Mouse (Mus musculus) lung, embryonic 14.5 days (tissue): Measurements from ENCODE around the gene Wbp1. TPM values are rescaled to one million over a fixed set of nuclear protein-coding genes. Genes with fewer than 3 reads are reported as not detected.
A peak's percentile ranks its signal among the peaks of the same experiment; 100 is the strongest.
"Not testable (repeated sequence)": the region's sequence is repeated elsewhere in the genome, so short reads cannot be mapped to it uniquely, and the experiment has no call there.

ENCODE experiments used
- ATAC-seq: fragments of 200-750 bp; cut with Nextera tagmentation; 2 replicates; pipeline ENCODE4 v1.8.0; 2017; ENCODE audit warnings: mild to moderate bottlenecking, moderate TSS enrichment, moderate library complexity; ENCODE audit not compliant: insufficient read depth
- DNase-seq: peaks from one replicate; pipeline ENCODE4 v3.0.0-alpha.2; 2015
- H3K27ac ChIP-seq: fragments of 300-500 bp; sonication (generic); 2 replicates; pipeline ENCODE4 v1.5.1; 2014; ENCODE audit warnings: low read depth, mild to moderate bottlenecking, moderate library complexity
- H3K27me3 ChIP-seq: fragments of 300-500 bp; sonication (generic); 2 replicates; pipeline ENCODE4 v1.6.1; 2014; ENCODE audit warnings: low read length, control low read depth; ENCODE audit not compliant: insufficient read depth
- H3K36me3 ChIP-seq: fragments of 300-500 bp; sonication (generic); 2 replicates; pipeline ENCODE4 v1.6.1; 2014; ENCODE audit warnings: control low read depth; ENCODE audit not compliant: insufficient read depth
- H3K4me1 ChIP-seq: fragments of 300-500 bp; sonication (generic); 2 replicates; pipeline ENCODE4 v1.6.1; 2014; ENCODE audit warnings: antibody characterized with exemption, control low read depth; ENCODE audit not compliant: insufficient read depth
- H3K4me2 ChIP-seq: fragments of 300-500 bp; sonication (generic); 2 replicates; pipeline ENCODE4 v1.6.1; 2014; ENCODE audit warnings: mild to moderate bottlenecking
- H3K4me3 ChIP-seq: fragments of 300-500 bp; sonication (generic); 2 replicates; pipeline ENCODE4 v1.5.1; 2014; ENCODE audit warnings: low read depth, low read length
- H3K9ac ChIP-seq: fragments of 300-500 bp; sonication (generic); 2 replicates; pipeline ENCODE4 v1.6.1; 2014
- H3K9me3 ChIP-seq: fragments of 300-500 bp; sonication (generic); 2 replicates; pipeline ENCODE4 v1.6.1; 2016; ENCODE audit warnings: low read depth, low read length, control low read depth
- CTCF ChIP-seq: IDR thresholded peaks from 2 replicates; pipeline ENCODE4 v1.5.1; 2016; ENCODE audit warnings: antibody characterized with exemption, low read depth
- WGBS: fragments of 180-500 bp; shearing (Covaris S2); extraction: QIAGEN DNeasy Blood & Tissue Kit; methylation state at CpG from one replicate; pipeline ENCODE4 v1.1.7; 2014; 5-methylcytosine and 5-hydroxymethylcytosine counted together
- polyA plus RNA-seq: library from polyadenylated mRNA; unstranded; fragments of >200 nt; fragmentation: Nextera tagmentation; extraction: Ambion mirVana; gene quantifications from 2 replicates; pipeline ENCODE4 v1.2.1, GENCODE M21; 2014

Gene Wbp1
- polyA plus RNA-seq, 1 experiment from 2014 or later: 91.5 TPM

DNA sequence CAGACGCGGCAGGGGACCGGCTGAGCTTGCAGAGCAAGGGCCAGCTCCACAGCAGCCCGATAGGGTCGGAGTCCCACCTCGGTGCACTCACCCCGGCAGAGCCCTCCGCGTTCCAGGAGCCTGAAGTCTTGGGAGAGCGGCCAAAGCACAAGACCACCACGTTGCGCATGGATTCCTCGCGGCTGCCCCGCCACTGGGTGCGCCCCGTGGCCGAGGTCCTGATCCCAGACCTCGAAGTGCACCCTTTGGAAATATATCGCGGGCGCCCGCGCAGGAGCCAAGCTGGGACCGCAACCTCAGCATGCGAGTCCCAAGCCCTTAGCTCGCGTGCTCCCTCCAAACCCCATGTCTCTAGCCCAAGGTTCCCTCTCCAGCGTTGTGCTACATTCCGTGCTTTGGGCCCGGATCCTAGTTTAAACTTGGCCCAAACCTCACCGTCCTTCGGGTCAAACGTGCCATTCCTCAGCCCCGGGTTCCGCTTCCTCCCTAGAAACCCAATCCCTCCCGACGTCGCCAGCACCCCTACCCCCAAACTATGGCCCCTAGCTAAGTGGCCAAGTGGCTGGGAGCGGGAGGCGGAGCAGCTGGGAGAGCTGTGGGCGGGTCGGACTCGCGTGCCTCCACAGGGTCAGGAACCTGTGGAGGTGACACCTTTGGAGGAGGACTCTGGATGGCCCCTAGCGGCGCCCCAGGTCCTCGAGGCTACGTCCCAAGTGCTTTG lies 40.7 kb upstream of the Wbp1 start:
- Histone ChIP-seq H3K9ac (peak overlapping the region; percentile 44), H3K27ac (no peak overlapping the region), H3K27me3 (peaks cover 28% of the 10 kb centered on the region), H3K4me3 (peak overlapping the region; percentile 40), H3K36me3 (no peaks in the 10 kb centered on the region), H3K4me2 (peak overlapping the region; percentile 82), H3K9me3 (no peaks in the 10 kb centered on the region), H3K4me1 (peaks cover 16% of the 10 kb centered on the region)
- 1% methylated on average over 49 of the region's 49 CpGs for WGBS
- no peak for TF ChIP-seq CTCF
- 0 out of 2 replicates have a peak, but pooled peaks have one; percentile 10 for ATAC-seq
- peak; percentile 46 for DNase-seq

DNA sequence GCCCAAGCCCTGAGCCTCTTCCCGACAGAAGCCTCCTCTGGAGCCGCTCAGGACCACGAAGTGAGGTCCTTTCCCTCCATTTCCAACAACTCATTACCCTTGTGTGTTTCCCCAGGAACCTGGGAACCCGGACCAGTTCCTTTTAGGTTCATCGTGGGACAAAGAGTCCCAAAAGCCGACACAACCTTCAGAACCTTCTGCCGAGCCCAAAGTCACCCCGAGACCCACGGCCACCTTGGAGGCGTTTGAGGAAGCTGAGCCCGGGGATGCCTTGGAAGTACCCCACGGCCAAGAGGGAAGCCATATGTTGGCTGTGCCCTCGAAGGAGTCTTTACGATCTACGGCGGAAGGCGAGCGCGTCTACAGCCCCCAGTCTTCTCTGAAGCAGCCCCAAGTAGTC lies 40.1 kb upstream of the Wbp1 start:
- Histone ChIP-seq H3K4me3 (peak overlapping the region; percentile 40), H3K4me1 (peaks cover 10% of the 10 kb centered on the region; the same call in 1 of the 2 replicates), H3K27me3 (peaks cover 28% of the 10 kb centered on the region), H3K4me2 (peak overlapping the region; percentile 82), H3K36me3 (no peaks in the 10 kb centered on the region), H3K9ac (peak overlapping the region; percentile 44), H3K27ac (no peak overlapping the region), H3K9me3 (no peaks in the 10 kb centered on the region)
- DNase-seq: no peak
- 10% methylated on average over 19 of the region's 19 CpGs for WGBS
- no peak for ATAC-seq
- no peak for TF ChIP-seq CTCF

DNA sequence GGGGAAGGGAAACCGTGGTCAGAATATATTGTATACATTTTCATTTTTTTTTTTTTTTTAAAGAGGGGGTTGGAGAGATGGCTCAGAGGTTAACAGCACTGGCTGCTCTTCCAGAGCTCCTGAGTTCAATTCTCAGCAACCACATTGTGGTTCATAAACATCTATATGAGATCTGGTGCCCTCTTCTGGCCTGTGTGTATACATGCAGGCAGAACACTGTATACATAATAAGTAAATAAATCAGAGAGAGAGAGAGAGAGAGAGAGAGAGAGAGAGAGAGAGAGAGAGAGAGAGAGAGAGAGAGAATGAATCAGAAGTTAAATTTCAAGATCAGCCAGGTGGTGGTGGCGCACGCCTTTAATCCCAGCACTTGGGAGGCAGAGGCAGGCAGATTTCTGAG lies 38.1 kb upstream of the Wbp1 start:
- peaks cover 28% of the 10 kb centered on the region for H3K27me3 ChIP-seq
- H3K9me3 ChIP-seq, H3K9ac ChIP-seq, H3K4me1 ChIP-seq, H3K36me3 ChIP-seq, H3K4me3 ChIP-seq, H3K27ac ChIP-seq, ATAC-seq, H3K4me2 ChIP-seq: not testable (repeated sequence)
- 27% methylated on average over 3 of the region's 3 CpGs for WGBS
- peak; percentile 89 for DNase-seq
- TF ChIP-seq CTCF: peak; percentile 68

DNA sequence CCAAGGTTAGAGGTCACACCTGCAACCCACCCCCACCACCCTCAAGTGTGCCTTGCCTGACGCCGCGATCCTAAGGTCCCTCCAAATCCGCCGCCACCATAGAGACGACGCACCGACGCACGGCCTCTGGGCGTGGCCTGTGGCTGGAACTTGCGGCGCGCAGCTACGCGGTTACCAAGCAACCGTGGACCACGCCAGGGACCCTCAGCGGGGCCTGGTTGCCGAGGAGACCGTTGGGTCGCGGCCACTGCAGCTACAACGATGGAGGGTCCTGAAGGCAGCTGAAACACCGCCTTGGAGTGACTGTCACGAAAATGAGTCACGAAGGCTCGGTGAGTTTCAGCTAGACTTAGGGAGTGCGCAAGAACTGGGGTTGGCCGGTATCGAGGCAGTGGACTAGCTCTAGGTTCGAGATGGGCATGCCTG lies 34.9 kb upstream of the Wbp1 start, which contains the start of the genes Wdr54 and 1700003E16Rik:
Gene Wdr54 (minus strand): TSS at position 139 of the 426 bp plus-strand sequence.
Gene 1700003E16Rik (plus strand): TSS at position 146 of the 426 bp plus-strand sequence.
- H3K27ac ChIP-seq: 0 out of 2 replicates have a peak within 1 kb of the TSS, but pooled peaks have one; percentile 12
- peaks cover 22% of the 10 kb centered on the region for H3K36me3 ChIP-seq
- H3K4me2 ChIP-seq: peak within 1 kb of the TSS; percentile 87
- peak within 1 kb of the TSS; percentile 41 for H3K9ac ChIP-seq
- H3K27me3 ChIP-seq: peaks cover 8% of the 10 kb centered on the region
- WGBS: under 1% methylated on average over 32 of the region's 32 CpGs
- H3K9me3 ChIP-seq: no peaks in the 10 kb centered on the region
- ATAC-seq (peak; percentile 86), DNase-seq (peak; percentile 90)
- 0 out of 2 replicates have a peak, but pooled peaks cover 4% of the 10 kb centered on the region for H3K4me1 ChIP-seq
- no peak for TF ChIP-seq CTCF
- peak within 1 kb of the TSS; percentile 57 for H3K4me3 ChIP-seq

DNA sequence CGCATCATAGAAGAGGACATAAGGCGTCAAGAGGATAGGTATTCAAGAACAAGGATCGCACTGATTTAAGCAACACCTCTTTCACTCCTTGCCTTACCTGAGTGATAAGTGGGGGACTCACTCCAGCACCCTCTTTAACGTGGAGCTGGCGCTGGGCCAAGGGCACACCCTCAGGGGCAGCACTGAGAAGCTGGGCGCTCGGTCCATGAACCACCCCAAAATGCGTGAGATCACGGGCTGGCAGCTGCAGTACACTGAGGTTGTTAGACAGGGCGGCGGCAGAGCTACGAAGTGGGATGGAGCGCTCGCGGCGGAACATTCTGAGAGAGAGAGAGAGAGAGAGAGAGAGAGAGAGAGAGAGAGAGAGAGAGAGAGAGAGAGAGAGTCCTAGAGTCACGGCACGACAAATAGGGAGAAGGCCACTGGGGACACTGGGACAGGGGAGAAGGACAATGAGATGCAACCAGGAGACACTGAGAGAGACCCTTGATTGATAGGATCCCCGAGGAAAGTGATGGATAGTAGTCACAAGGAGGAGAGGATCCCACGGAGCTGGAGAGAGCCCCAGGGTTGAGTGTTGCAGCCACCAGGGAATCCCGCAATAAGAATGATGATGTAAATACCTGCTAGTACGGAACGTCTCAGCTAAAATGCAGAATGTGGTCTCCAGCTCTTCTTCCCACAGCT lies 34.3 kb upstream of the Wbp1 start:
- TF ChIP-seq CTCF: no peak
- Histone ChIP-seq H3K27ac (no peak overlapping the region), H3K9me3 (no peaks in the 10 kb centered on the region), H3K9ac (peak overlapping the region; percentile 41), H3K4me3 (peak overlapping the region; percentile 57), H3K27me3 (peaks cover 2% of the 10 kb centered on the region), H3K4me1 (0 out of 2 replicates have a peak, but pooled peaks cover 4% of the 10 kb centered on the region), H3K4me2 (peak overlapping the region; percentile 87), H3K36me3 (peaks cover 25% of the 10 kb centered on the region)
- DNase-seq: peak; percentile 43
- ATAC-seq: peak; percentile 38
- 8% methylated on average over 23 of the region's 23 CpGs for WGBS

DNA sequence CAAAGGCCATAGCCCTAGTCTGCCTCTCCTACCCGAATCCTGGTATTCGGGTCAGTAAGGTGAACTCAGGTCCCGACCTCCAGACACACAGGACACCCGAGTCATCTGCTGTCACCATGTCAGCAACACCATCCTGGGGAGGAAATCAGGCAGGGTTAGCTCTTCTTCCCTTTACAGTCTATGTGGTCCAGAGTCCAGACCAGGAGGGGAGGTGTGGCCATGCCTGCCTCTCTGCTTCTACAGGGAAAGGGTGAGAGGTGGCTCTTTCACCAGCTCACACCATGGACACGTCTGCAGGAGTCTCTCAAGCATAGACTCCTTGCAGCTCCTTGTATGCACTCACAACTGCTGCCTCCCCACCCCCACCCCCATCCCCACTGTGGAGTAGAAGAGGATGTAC lies 32.1 kb upstream of the Wbp1 start:
- no peak for TF ChIP-seq CTCF
- DNase-seq (no peak), ATAC-seq (no peak)
- Histone ChIP-seq H3K9ac (no peak overlapping the region), H3K4me1 (0 out of 2 replicates have a peak, but pooled peaks cover 4% of the 10 kb centered on the region), H3K9me3 (no peaks in the 10 kb centered on the region), H3K4me2 (no peak overlapping the region), H3K27ac (no peak overlapping the region), H3K36me3 (peaks cover 43% of the 10 kb centered on the region), H3K27me3 (no peaks in the 10 kb centered on the region; the same call in 1 of the 2 replicates), H3K4me3 (no peak overlapping the region)
- WGBS: 54% methylated on average over 5 of the region's 5 CpGs

DNA sequence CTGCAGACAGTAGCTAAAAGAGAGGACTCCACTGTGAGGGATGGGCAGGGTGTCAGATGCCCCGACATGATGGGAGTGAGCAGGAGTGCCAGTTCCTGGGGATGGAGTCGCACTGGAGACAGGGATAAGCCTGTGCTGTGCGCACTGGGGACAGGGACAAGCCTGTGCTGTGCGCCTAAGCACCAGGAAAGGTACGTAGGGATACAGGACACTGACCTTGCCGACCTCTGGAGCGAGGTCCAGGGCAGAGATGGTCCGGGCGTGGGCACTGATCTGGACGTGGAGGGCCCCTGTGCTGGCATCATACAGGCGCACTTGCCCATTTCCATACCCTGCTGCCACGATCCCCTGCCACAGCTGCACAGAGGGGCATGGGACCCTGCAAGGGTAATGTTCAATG lies 31.7 kb upstream of the Wbp1 start:
- Histone ChIP-seq H3K36me3 (peaks cover 48% of the 10 kb centered on the region), H3K27ac (no peak overlapping the region), H3K4me3 (no peak overlapping the region), H3K9me3 (no peaks in the 10 kb centered on the region), H3K27me3 (no peaks in the 10 kb centered on the region; the same call in 1 of the 2 replicates), H3K9ac (no peak overlapping the region), H3K4me2 (no peak overlapping the region), H3K4me1 (0 out of 2 replicates have a peak, but pooled peaks cover 4% of the 10 kb centered on the region)
- WGBS: 81% methylated on average over 12 of the region's 12 CpGs
- ATAC-seq (no peak), DNase-seq (no peak)
- TF ChIP-seq CTCF: no peak
